Mouse (Mus musculus): Measurements from ENCODE around the gene Zfp523.
"Not testable (repeated sequence)": the region's sequence is repeated elsewhere in the genome, so short reads cannot be mapped to it uniquely, and the experiment has no call there.

Zfp523 gene

GRCm38 (mm10) chr17:28212391-28212790 lies 35.5 kb downstream of the Zfp523 start:
- peak in 1 of 2 experiments; percentile 22 for DNase-seq

- no peak for DNase-seq
Observed at GRCm38 (mm10) chr17:28213236-28213635, 36.3 kb downstream of the Zfp523 start.

- DNase-seq = no peak
Observed at GRCm38 (mm10) chr17:28216791-28217190, 39.9 kb downstream of the Zfp523 start.

- DNase-seq = peak; percentile 81 to 89
Observed at GRCm38 (mm10) chr17:28217721-28218649, 41.1 kb downstream of the Zfp523 start.

- not testable (repeated sequence) for DNase-seq
Observed at GRCm38 (mm10) chr17:28222463-28222862, 45.5 kb downstream of the Zfp523 start.

GRCm38 (mm10) chr17:28223561-28224391 lies 46.8 kb downstream of the Zfp523 start:
- peak; percentile 94 to 96 for DNase-seq

- no peak for DNase-seq
Observed at GRCm38 (mm10) chr17:28224615-28225014, 47.7 kb downstream of the Zfp523 start.

- DNase-seq = peak; percentile 94
Observed at GRCm38 (mm10) chr17:28226014-28226413, 49.1 kb downstream of the Zfp523 start.

GRCm38 (mm10) chr17:28230486-28230885 lies 53.6 kb downstream of the Zfp523 start:
- no peak for DNase-seq

GRCm38 (mm10) chr17:28231026-28231736 lies 54.3 kb downstream of the Zfp523 start:
- no peak for DNase-seq

- DNase-seq = peak; percentile 97 to 99
Observed at GRCm38 (mm10) chr17:28232475-28233060, 55.6 kb downstream of the Zfp523 start, which contains the start of gene Ppard. Ppard (plus strand) TSS chr17:28232700.

GRCm38 (mm10) chr17:28233091-28233731 lies 56.3 kb downstream of the Zfp523 start:
- DNase-seq = peak; percentile 47 to 57

- DNase-seq = no peak
Observed at GRCm38 (mm10) chr17:28234641-28235040, 57.7 kb downstream of the Zfp523 start.

GRCm38 (mm10) chr17:28235982-28236635 lies 59.2 kb downstream of the Zfp523 start:
- no peak for DNase-seq

GRCm38 (mm10) chr17:28236636-28237015 lies 59.7 kb downstream of the Zfp523 start:
- DNase-seq = no peak

GRCm38 (mm10) chr17:28237362-28237761 lies 60.4 kb downstream of the Zfp523 start:
- no peak for DNase-seq

- no peak for DNase-seq
Observed at GRCm38 (mm10) chr17:28237874-28238273, 60.9 kb downstream of the Zfp523 start.

GRCm38 (mm10) chr17:28240846-28241245 lies 63.9 kb downstream of the Zfp523 start:
- no peak for DNase-seq

- DNase-seq = no peak
Observed at GRCm38 (mm10) chr17:28242296-28242695, 65.4 kb downstream of the Zfp523 start.

- no peak for DNase-seq
Observed at GRCm38 (mm10) chr17:28244214-28244613, 67.3 kb downstream of the Zfp523 start.

GRCm38 (mm10) chr17:28244714-28245113 lies 67.8 kb downstream of the Zfp523 start:
- DNase-seq = no peak
